In genomic region chr14:28051646-28052045, GRCm38 (mm10) we compare ENCODE assay signal across 23 mouse cellular contexts.
DNase-seq lines count a peak whose midpoint lies in the region; ATAC-seq lines count a peak whose summit lies in the region.
"Had no signal": no experiment of that assay in that cellular context is flagged by ENCODE, and none has a peak within 500 bp of the region (broad histone marks: within the 10 kb centered on the region; RNA-seq: fewer than 3 reads in every experiment).

No protein-coding gene starts in this region.

- H3K9ac ChIP-seq in kidney, embryonic 14.5 days (ENCODE audit: low read depth, low read length) = no peak overlapping the region
- H3K9ac ChIP-seq: forebrain, embryonic 13.5 days; heart, embryonic 13.5 days; hindbrain, embryonic 14.5 days had no signal

- no peak for ATAC-seq in kidney, embryonic 14.5 days (ENCODE audit: low FRiP score, low TSS enrichment)
- ATAC-seq: activated CD4-positive, CD25-positive, alpha-beta regulatory T cell, adult 4 months; forebrain, embryonic 13.5 days; forebrain, embryonic 16.5 days had no signal

- H3K27ac ChIP-seq in kidney, embryonic 14.5 days (ENCODE audit: low read depth, low read length) = no peak overlapping the region
- H3K27ac ChIP-seq: forebrain, embryonic 10.5 days; forebrain, embryonic 13.5 days; heart, adult 2 months; heart, embryonic 10.5 days; heart, embryonic 13.5 days; hindbrain, embryonic 14.5 days had no signal

- H3K4me2 ChIP-seq in kidney, embryonic 14.5 days (replicated peaks; ENCODE audit: low read depth, low read length) = no peak overlapping the region
- H3K4me2 ChIP-seq: forebrain, embryonic 13.5 days; heart, embryonic 13.5 days; hindbrain, embryonic 14.5 days had no signal

- peak; percentile 9 for DNase-seq in kidney, adult 11 months
- no peak for DNase-seq in kidney, postnatal 25 days
- peak; percentile 18 to 19 for DNase-seq in kidney, adult 8-10 months
- DNase-seq in kidney, postnatal 10 days = peak; percentile 10
- DNase-seq in c-Kit-positive CD71-positive TER-119-positive erythroid progenitor cells, embryonic 14.5 days (ENCODE audit: low spot score) = no peak
- DNase-seq: adrenal gland, adult 8-10 months; adrenal gland, postnatal 25 days; cerebellum, adult 18-20 months; cerebellum, adult 9-10 months; cerebellum, postnatal 14 days; gastrocnemius, postnatal 10 days; gastrocnemius, postnatal 36 days; heart, adult 2 months; heart, postnatal 14 days; heart, postnatal 4 days had no signal

- H3K36me3 ChIP-seq in kidney, embryonic 14.5 days (ENCODE audit: control insufficient read depth, insufficient read depth, low read length) = no peaks in the 10 kb centered on the region
- H3K36me3 ChIP-seq: forebrain, embryonic 10.5 days; heart, embryonic 10.5 days; heart, embryonic 13.5 days had no signal

- WGBS in kidney, embryonic 14.5 days = 37% methylated on average over 5 of the region's 5 CpGs

- no peaks in the 10 kb centered on the region for H3K9me3 ChIP-seq in kidney, embryonic 14.5 days (ENCODE audit: control insufficient read depth, low read length)
- H3K9me3 ChIP-seq: forebrain, embryonic 10.5 days; forebrain, embryonic 13.5 days; heart, embryonic 10.5 days; heart, embryonic 13.5 days had no signal

- no peak overlapping the region for H3K4me3 ChIP-seq in kidney, embryonic 14.5 days (ENCODE audit: low read length)
- H3K4me3 ChIP-seq: forebrain, embryonic 10.5 days; forebrain, embryonic 13.5 days; heart, adult 2 months; heart, embryonic 10.5 days; heart, embryonic 13.5 days had no signal

- H3K27me3 ChIP-seq in kidney, embryonic 14.5 days (ENCODE audit: control insufficient read depth, insufficient read depth, low read length) = no peaks in the 10 kb centered on the region
- H3K27me3 ChIP-seq: forebrain, embryonic 13.5 days; heart, embryonic 13.5 days had no signal

- H3K4me1 ChIP-seq in kidney, embryonic 14.5 days (ENCODE audit: control insufficient read depth, insufficient read depth, low read length) = no peaks in the 10 kb centered on the region
- H3K4me1 ChIP-seq: forebrain, embryonic 10.5 days; forebrain, embryonic 13.5 days had no signal

Comparison
In these comparisons a context has a peak if more than half of its experiments do, and no peak if none do; other contexts are left out.
1. DNase-seq: peak in kidney, adult 11 months (single experiment), kidney, adult 8-10 months (2 of 2) and kidney, postnatal 10 days (single experiment); none in kidney, postnatal 25 days (0 of 2) and c-Kit-positive CD71-positive TER-119-positive erythroid progenitor cells, embryonic 14.5 days (single experiment).